Mouse (Mus musculus) C2C12 (cell line): Measurements from ENCODE around the gene Slc22a23. TPM values are rescaled to one million over a fixed set of nuclear protein-coding genes. Genes with fewer than 3 reads are reported as not detected.

Experiments
- H3K27me3 ChIP-seq: one replicate; pipeline ENCODE4 v1.6.1; 2011; ENCODE audit not compliant: control insufficient read depth, insufficient read depth, insufficient read length
- H3K36me3 ChIP-seq: one replicate; pipeline ENCODE4 v1.6.1; 2011; ENCODE audit not compliant: control insufficient read depth, insufficient read depth
- H3K4me3 ChIP-seq: one replicate; pipeline ENCODE4 v1.5.1; 2011; ENCODE audit warnings: mild to moderate bottlenecking, control low read depth; ENCODE audit not compliant: poor library complexity, insufficient read depth, severe bottlenecking
- H3K79me2 ChIP-seq: one replicate; pipeline ENCODE4 v1.6.1; 2011; ENCODE audit not compliant: control insufficient read depth, insufficient read depth
- H3K79me3 ChIP-seq: one replicate; pipeline ENCODE4 v1.6.1; 2011; ENCODE audit warnings: low read depth, control low read depth
- H3ac ChIP-seq: one replicate; pipeline ENCODE3; 2011; ENCODE audit warnings: low read depth; ENCODE audit not compliant: control insufficient read depth, insufficient read length
- CEBPB ChIP-seq: IDR thresholded peaks from one replicate; pipeline ENCODE4 v1.6.1; 2011; ENCODE audit warnings: low read depth, mild to moderate bottlenecking, control low read depth, moderate library complexity
- CTCF ChIP-seq: IDR thresholded peaks from one replicate; pipeline ENCODE4 v1.5.1; 2011; ENCODE audit not compliant: control insufficient read depth, insufficient read depth, insufficient read length
- FOSL1 ChIP-seq: IDR thresholded peaks from one replicate; pipeline ENCODE4 v1.8.0; 2011; ENCODE audit warnings: mild to moderate bottlenecking, low read length; ENCODE audit not compliant: poor library complexity, insufficient read depth, severe bottlenecking
- MAX ChIP-seq: IDR thresholded peaks from one replicate; pipeline ENCODE4 v1.6.1; 2011; ENCODE audit warnings: mild to moderate bottlenecking, control low read depth
- MYOD1 ChIP-seq: IDR thresholded peaks from one replicate; pipeline ENCODE4 v1.6.1; 2011; ENCODE audit warnings: low read depth; ENCODE audit not compliant: control insufficient read depth, insufficient read length
- MYOG ChIP-seq: IDR thresholded peaks from one replicate; pipeline ENCODE4 v1.6.1; 2011; ENCODE audit not compliant: control insufficient read depth, insufficient read length; ENCODE audit errors: extremely low read depth
- USF1 ChIP-seq: IDR thresholded peaks from one replicate; pipeline ENCODE4 v1.6.1; 2011; ENCODE audit warnings: low read depth, mild to moderate bottlenecking, control low read depth, moderate library complexity
- polyA plus RNA-seq: library from polyadenylated mRNA; unstranded; fragments of >200 nt; fragmentation: generic; extraction: Trizol; gene quantifications from one replicate; pipeline ENCODE4 v1.2.1, GENCODE M21; 2012; ENCODE audit warnings: missing spikeins

The Slc22a23 gene
- polyA plus RNA-seq, 1 experiment: 10.9 TPM

DNA sequence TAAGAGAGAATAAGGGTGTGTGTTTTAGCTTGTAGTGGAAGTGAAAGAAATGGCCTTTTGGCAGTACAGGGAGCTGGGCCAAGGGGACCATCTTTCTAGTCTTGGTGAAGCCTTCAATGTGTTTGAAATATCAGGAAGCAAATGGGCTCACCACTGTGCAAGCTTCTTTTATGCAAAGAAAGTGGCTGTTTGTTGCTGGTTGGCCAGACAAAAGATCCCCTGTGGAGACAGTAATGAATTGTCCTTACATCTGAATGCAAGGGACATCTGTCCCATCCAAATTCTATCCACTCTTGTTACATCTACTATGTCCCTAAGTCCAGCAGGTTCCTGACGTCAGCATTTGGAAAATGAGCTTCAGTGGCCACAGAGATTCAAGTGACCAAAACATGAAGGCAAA is 100.8 kb downstream of the Slc22a23 start:
- TF ChIP-seq FOSL1: no peak
- no peak for TF ChIP-seq CTCF
- no peak for TF ChIP-seq USF1
- TF ChIP-seq MYOG: no peak
- TF ChIP-seq CEBPB: no peak
- no peak for TF ChIP-seq MAX
- TF ChIP-seq MYOD1: no peak
- no peaks in the 10 kb centered on the region for H3K27me3 ChIP-seq

DNA sequence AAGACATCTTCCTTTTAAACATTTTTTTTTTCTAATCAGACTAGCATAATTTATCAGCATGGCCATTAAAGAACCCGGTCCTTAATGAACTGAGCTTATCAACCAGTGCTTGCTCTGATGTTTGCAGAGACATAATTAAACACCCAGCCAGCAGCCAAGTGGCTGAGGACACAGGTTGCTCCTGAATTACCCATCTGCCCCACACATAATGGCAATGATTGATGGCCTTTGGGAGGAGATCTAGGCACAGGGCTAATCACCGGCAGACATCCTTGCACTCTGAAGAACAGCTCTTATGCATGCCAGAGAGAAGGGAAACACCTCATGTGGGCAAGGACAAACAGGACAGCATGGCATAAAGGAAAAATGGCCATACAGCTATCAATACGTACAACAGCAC is 102.8 kb downstream of the Slc22a23 start:
- Histone ChIP-seq H3K36me3 (no peaks in the 10 kb centered on the region), H3ac (no peak overlapping the region), H3K27me3 (no peaks in the 10 kb centered on the region), H3K79me2 (peaks cover 19% of the 10 kb centered on the region), H3K79me3 (peaks cover 3% of the 10 kb centered on the region), H3K4me3 (no peak overlapping the region)
- no peak for TF ChIP-seq MAX

More for the DNA sequence above, 100.8 kb downstream of the Slc22a23 start:
- no peak overlapping the region for H3ac ChIP-seq
- H3K4me3 ChIP-seq: no peak overlapping the region
- H3K36me3 ChIP-seq: no peaks in the 10 kb centered on the region
- no peaks in the 10 kb centered on the region for H3K79me3 ChIP-seq
- H3K79me2 ChIP-seq: peaks cover 1% of the 10 kb centered on the region

DNA sequence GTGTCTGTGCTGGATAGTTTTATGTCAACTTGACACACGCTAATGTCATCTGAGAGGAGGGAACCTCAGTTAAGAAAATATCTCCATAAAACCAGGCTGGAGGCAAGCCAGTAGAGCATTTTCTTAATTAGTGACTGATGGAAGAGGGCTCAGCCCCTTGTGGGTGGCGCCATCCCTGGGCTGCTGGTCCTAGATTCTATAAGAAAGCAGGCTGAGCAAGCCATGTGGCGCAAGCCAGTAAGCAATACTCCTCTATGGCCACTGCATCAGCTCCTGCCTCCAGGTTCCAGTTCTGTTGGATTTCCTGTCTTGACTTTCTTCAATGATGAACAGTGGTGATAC is 104.9 kb downstream of the Slc22a23 start:
- TF ChIP-seq CTCF: no peak
- TF ChIP-seq FOSL1: no peak
- no peak for TF ChIP-seq CEBPB
- no peak for TF ChIP-seq MYOG
- no peak for TF ChIP-seq USF1
- TF ChIP-seq MYOD1: no peak
- TF ChIP-seq MAX: no peak
- Histone ChIP-seq H3K79me2 (peaks cover 38% of the 10 kb centered on the region), H3K36me3 (no peaks in the 10 kb centered on the region), H3K79me3 (peaks cover 6% of the 10 kb centered on the region), H3ac (no peak overlapping the region), H3K4me3 (no peak overlapping the region), H3K27me3 (no peaks in the 10 kb centered on the region)

DNA sequence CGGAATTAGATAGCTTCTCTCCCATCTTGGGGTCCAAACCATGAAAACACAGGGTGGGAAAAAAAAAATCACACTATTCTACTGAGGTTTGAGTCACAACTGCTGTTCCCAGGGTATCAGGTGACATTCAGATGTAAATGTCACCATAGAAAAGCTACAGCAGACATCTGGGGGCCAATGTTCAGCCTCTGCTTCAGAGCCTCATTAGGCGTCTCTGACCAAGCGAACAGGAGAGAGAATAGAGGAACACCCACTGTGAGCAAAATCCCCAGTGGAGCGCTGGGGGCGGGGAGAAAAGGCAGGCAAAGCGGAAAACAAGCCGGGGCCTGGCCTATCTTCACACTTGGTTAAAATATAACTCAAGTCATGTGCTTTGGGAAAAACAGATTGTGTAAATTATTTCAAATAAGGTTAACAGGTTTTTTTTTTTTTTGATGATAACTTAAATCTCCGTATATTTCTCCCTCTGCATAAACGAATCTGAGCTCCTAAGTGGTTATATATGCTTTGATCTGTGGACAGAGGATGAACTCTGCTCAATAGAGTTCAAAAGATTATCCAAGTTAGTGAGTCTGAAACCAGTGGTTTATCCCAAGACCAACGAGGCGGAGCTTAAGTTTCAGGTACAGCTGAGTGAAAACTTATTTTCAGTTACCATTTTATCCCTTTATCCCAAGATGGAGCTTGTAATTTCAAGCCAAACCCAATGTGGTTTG is 105.5 kb downstream of the Slc22a23 start:
- TF ChIP-seq FOSL1: no peak
- TF ChIP-seq CTCF: no peak
- no peak for TF ChIP-seq MAX
- TF ChIP-seq USF1: no peak
- TF ChIP-seq CEBPB: no peak
- TF ChIP-seq MYOD1: no peak
- no peak for TF ChIP-seq MYOG
- no peaks in the 10 kb centered on the region for H3K36me3 ChIP-seq
- peaks cover 38% of the 10 kb centered on the region for H3K79me2 ChIP-seq
- no peaks in the 10 kb centered on the region for H3K27me3 ChIP-seq
- H3ac ChIP-seq: no peak overlapping the region
- H3K79me3 ChIP-seq: peaks cover 6% of the 10 kb centered on the region
- H3K4me3 ChIP-seq: no peak overlapping the region

DNA sequence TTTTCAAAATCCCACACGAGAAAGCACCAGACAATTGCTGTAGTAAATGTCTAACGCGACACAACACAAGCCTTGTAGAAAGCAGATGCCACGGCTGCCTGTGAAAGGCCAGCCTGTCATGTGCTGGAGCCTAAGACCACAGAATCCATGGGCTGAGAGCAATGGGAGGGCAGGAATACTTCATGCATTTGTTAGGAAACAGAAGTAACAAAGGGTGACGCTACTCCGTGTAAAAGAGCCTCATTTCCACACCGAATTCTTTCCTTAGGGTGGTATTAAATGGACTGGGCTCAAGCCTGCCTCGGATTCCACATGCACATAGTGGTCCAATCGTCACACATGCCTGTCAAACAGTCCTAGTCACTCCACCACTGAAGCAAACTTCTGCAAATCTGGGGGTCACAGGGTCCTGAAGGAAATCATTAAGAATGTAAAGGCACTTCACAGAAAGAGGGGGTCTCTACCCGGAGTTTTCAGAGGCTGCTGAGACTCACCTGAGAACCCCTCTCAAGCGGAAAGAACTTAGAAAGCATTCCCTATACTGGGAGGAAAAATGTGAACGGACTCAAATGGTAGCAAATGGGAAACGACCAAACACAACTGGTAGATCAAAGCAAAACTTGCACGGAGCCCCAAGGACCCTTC is 106.2 kb downstream of the Slc22a23 start:
- Histone ChIP-seq H3K27me3 (no peaks in the 10 kb centered on the region), H3K36me3 (no peaks in the 10 kb centered on the region), H3K4me3 (no peak overlapping the region), H3K79me2 (peaks cover 40% of the 10 kb centered on the region), H3ac (no peak overlapping the region), H3K79me3 (peaks cover 6% of the 10 kb centered on the region)
- no peak for TF ChIP-seq MAX
- TF ChIP-seq CEBPB: no peak
- no peak for TF ChIP-seq USF1
- no peak for TF ChIP-seq FOSL1
- TF ChIP-seq CTCF: no peak
- no peak for TF ChIP-seq MYOD1
- TF ChIP-seq MYOG: no peak

DNA sequence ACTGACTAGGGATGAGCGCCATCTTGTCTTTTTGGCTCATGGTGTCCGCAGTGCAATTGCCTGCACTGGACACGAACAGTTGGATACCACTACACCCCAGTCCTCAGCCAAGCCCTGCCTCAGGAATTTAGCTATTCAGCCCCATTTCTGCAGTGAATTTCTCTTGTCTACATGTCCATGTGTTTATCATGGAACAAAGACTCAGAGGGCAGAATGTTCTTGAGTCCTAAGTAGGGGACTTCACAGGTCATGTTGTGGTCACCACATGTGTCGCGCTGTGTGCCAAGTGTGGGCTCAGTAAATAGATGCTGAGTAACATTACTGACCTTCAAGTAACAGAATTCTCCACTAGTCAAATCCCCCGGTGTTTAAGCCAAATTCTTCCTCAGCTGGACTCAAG is 109.9 kb downstream of the Slc22a23 start:
- Histone ChIP-seq H3K79me2 (peaks cover 58% of the 10 kb centered on the region), H3K36me3 (no peaks in the 10 kb centered on the region), H3K79me3 (peaks cover 6% of the 10 kb centered on the region), H3K27me3 (no peaks in the 10 kb centered on the region), H3ac (no peak overlapping the region), H3K4me3 (no peak overlapping the region)
- TF ChIP-seq USF1: no peak
- TF ChIP-seq MYOD1: no peak
- no peak for TF ChIP-seq CTCF
- no peak for TF ChIP-seq MYOG
- TF ChIP-seq FOSL1: no peak
- no peak for TF ChIP-seq MAX
- TF ChIP-seq CEBPB: no peak
